Mouse (Mus musculus) MEL (cell line): Measurements from ENCODE around the gene Aldh9a1. TPM values are rescaled to one million over a fixed set of nuclear protein-coding genes. Genes with fewer than 3 reads are reported as not detected.

Source experiments
- polyA plus RNA-seq, 2 experiments: library from polyadenylated mRNA; stranded (reverse) in 1 of 2; unstranded in 1 of 2; fragments of >175 nt in 1 of 2; fragments of >200 nt in 1 of 2; gene quantifications; 2 replicates each; pipeline versions ENCODE4 v1.2.1 to v1.2.4; 2012; ENCODE audit warnings: low replicate concordance in 2 of 2, low read depth in 1 of 2; ENCODE audit not compliant: insufficient read length in 2 of 2, insufficient read depth in 1 of 2, missing spikeins in 1 of 2
- total RNA-seq: library from RNA; depleted of rRNA; stranded (reverse); fragments of 300-350 nt; gene quantifications from 2 replicates; pipeline ENCODE4 v1.2.3, GENCODE M21; 2012; rRNA removed

The Aldh9a1 gene
- total and polyA plus RNA-seq, 3 experiments = 14.3 to 78.2 TPM; not detected in 1

Other genes with a start within 250 kb of the Aldh9a1 start
- 191 and 213 TPM in 2 replicates for gene Uck2, start 64.7 kb upstream of the Aldh9a1 start, total RNA-seq
- 100 to 1,000 TPM; 290 to 643 TPM for gene Uck2, start 64.7 kb upstream of the Aldh9a1 start, polyA plus RNA-seq
- gene Tmco1, start 41.6 kb upstream of the Aldh9a1 start, total RNA-seq = 126 and 128 TPM in 2 replicates
- gene Tmco1, start 41.6 kb upstream of the Aldh9a1 start, polyA plus RNA-seq = 100 to 1,000 TPM in 1 of 2 experiments, not detected in 1; 110 TPM
- gene Mgst3, start 43.9 kb downstream of the Aldh9a1 start, total RNA-seq = 16.5 and 17.0 TPM in 2 replicates
- gene Mgst3, start 43.9 kb downstream of the Aldh9a1 start, polyA plus RNA-seq = 10 to 100 TPM in 1 of 2 experiments, not detected in 1; 33.2 TPM
- not detected in 2 replicates for gene Lrrc52, start 116.8 kb downstream of the Aldh9a1 start, total RNA-seq
- gene Lrrc52, start 116.8 kb downstream of the Aldh9a1 start, polyA plus RNA-seq = not detected
- gene Rxrg, start 248.4 kb downstream of the Aldh9a1 start, total RNA-seq = not detected in 2 replicates
- not detected for gene Rxrg, start 248.4 kb downstream of the Aldh9a1 start, polyA plus RNA-seq